Mouse (Mus musculus) CH12.LX (cell line): ENCODE measurements at regions not wholly inside any gene's neighbourhood (a gene's known extent, or its start where the extent isn't known, plus 50 kb on each side); places are given as distances from the start of the nearest gene placed in this dataset.

ENCODE experiments used
- DNase-seq: peaks from one replicate; pipeline ENCODE4 v3.0.0-alpha.2; 2013; ENCODE audit errors: extremely low read depth
- H3K27ac ChIP-seq: 2 replicates; pipeline ENCODE4 v1.5.1; 2012; ENCODE audit warnings: low read depth, mild to moderate bottlenecking, control low read depth, moderate library complexity; ENCODE audit not compliant: insufficient read depth
- H3K27me3 ChIP-seq: replicated peaks from 2 replicates; pipeline ENCODE3; 2012; ENCODE audit warnings: inconsistent platforms
- H3K36me3 ChIP-seq, 2 experiments: replicated peaks in 1 of 2; 2 replicates each; pipeline versions ENCODE3 to v1.6.1; 2012; ENCODE audit warnings: inconsistent platforms in 1 of 2, low read length in 1 of 2, mild to moderate bottlenecking in 1 of 2, mixed read lengths in 1 of 2, moderate library complexity in 1 of 2; ENCODE audit not compliant: control insufficient read depth in 1 of 2, insufficient read depth in 1 of 2
- H3K4me1 ChIP-seq, 2 experiments: 2 replicates each; pipeline ENCODE4 v1.6.1; 2012; ENCODE audit warnings: inconsistent platforms in 1 of 2, moderate library complexity in 1 of 2; ENCODE audit not compliant: insufficient read depth in 2 of 2, control insufficient read depth in 1 of 2
- H3K4me2 ChIP-seq: 2 replicates; pipeline ENCODE4 v1.6.1; 2012; ENCODE audit warnings: low read depth, mild to moderate bottlenecking, control low read depth; ENCODE audit not compliant: poor library complexity, insufficient read depth, severe bottlenecking
- H3K4me3 ChIP-seq, 3 experiments: fragments of 150-350 bp in 1 of 3; sonication (generic) in 1 of 3; replicated peaks in 1 of 3; 2 replicates each; pipeline versions ENCODE3 to v1.5.1; 2011 to 2012; ENCODE audit warnings: low read depth in 2 of 3, low read length in 2 of 3, mild to moderate bottlenecking in 2 of 3, moderate library complexity in 2 of 3, control low read depth in 1 of 3, improper control_type of control experiment in 1 of 3, inconsistent platforms in 1 of 3, mixed read lengths in 1 of 3; ENCODE audit not compliant: poor library complexity in 1 of 3
- H3K79me2 ChIP-seq: replicated peaks from 2 replicates; pipeline ENCODE4 v1.6.1; 2012; ENCODE audit warnings: mild to moderate bottlenecking, moderate library complexity; ENCODE audit not compliant: control insufficient read depth, poor library complexity, insufficient read depth, severe bottlenecking; ENCODE audit errors: extremely low read depth
- H3K9ac ChIP-seq: 2 replicates; pipeline ENCODE4 v1.6.1; 2012; ENCODE audit warnings: low read depth, mild to moderate bottlenecking, control low read depth, moderate library complexity; ENCODE audit not compliant: insufficient read depth
- H3K9me3 ChIP-seq: replicated peaks from 2 replicates; pipeline ENCODE3; 2012; ENCODE audit warnings: low read length, inconsistent platforms, mixed read lengths
- BHLHE40 ChIP-seq: IDR thresholded peaks from 2 replicates; pipeline ENCODE4 v1.6.1; 2011; ENCODE audit warnings: mild to moderate bottlenecking, low read depth, low read length, improper control_type of control experiment
- CHD1 ChIP-seq: IDR thresholded peaks from 2 replicates; pipeline ENCODE4 v1.6.1; 2012; ENCODE audit warnings: low read depth, low read length, improper control_type of control experiment, inconsistent platforms
- CHD2 ChIP-seq: IDR thresholded peaks from 2 replicates; pipeline ENCODE4 v1.6.1; 2011; ENCODE audit warnings: low read length, improper control_type of control experiment
- CTCF ChIP-seq, 2 experiments: IDR thresholded peaks in 1 of 2; conservative IDR thresholded peaks in 1 of 2; 2 replicates each; pipeline ENCODE4 v1.5.1; 2011 to 2012; ENCODE audit warnings: low read depth in 2 of 2, low read length in 2 of 2, improper control_type of control experiment in 1 of 2, inconsistent platforms in 1 of 2, mild to moderate bottlenecking in 1 of 2, moderate library complexity in 1 of 2
- JUN ChIP-seq: IDR thresholded peaks from 2 replicates; pipeline ENCODE4 v1.6.1; 2011; ENCODE audit warnings: low read depth, mild to moderate bottlenecking, low read length, improper control_type of control experiment, moderate library complexity; ENCODE audit not compliant: insufficient read depth
- KAT2A ChIP-seq: IDR thresholded peaks from 2 replicates; pipeline ENCODE4 v1.6.1; 2012; ENCODE audit warnings: low read length, improper control_type of control experiment, inconsistent platforms; ENCODE audit not compliant: insufficient replicate concordance
- MAZ ChIP-seq: IDR thresholded peaks from 2 replicates; pipeline ENCODE4 v1.6.1; 2012; ENCODE audit warnings: low read depth, mild to moderate bottlenecking, inconsistent platforms, low read length, improper control_type of control experiment, moderate library complexity
- MXI1 ChIP-seq: IDR thresholded peaks from 2 replicates; pipeline ENCODE4 v1.6.1; 2011; ENCODE audit warnings: mild to moderate bottlenecking, low read depth, low read length, improper control_type of control experiment
- SIN3A ChIP-seq: IDR thresholded peaks from 2 replicates; pipeline ENCODE4 v1.6.1; 2012; ENCODE audit warnings: low read length, improper control_type of control experiment, inconsistent platforms
- SMC3 ChIP-seq: IDR thresholded peaks from 2 replicates; pipeline ENCODE4 v1.6.1; 2011; ENCODE audit warnings: low read depth, low read length, improper control_type of control experiment
- ZKSCAN1 ChIP-seq: IDR thresholded peaks from 2 replicates; pipeline ENCODE4 v1.6.1; 2012; ENCODE audit warnings: low read depth, inconsistent platforms, low read length, improper control_type of control experiment, borderline replicate concordance
- ZNF384 ChIP-seq: IDR thresholded peaks from 2 replicates; pipeline ENCODE4 v1.6.1; 2012; ENCODE audit warnings: low read depth, low read length, improper control_type of control experiment, inconsistent platforms
- dilution Hi-C: fragments of 300-500 bp; cut with MboI; formaldehyde crosslinking; loops from 2 replicates; pipeline ENCODE4 v1.14.3; 2020; ENCODE audit warnings: low sequenced_read_pairs; ENCODE audit not compliant: extremely low pct_unique_long_range_greater_than_20kb, extremely low pct_ligation_motif_present
- in situ Hi-C: fragments of 300-500 bp; cut with MboI; formaldehyde crosslinking; loops from 3 replicates; pipeline ENCODE4 v1.14.3; 2019; ENCODE audit warnings: low sequenced_read_pairs, low pct_ligation_motif_present, low pct_unique_long_range_greater_than_20kb, mixed read lengths

GRCm38 (mm10) chr9:59097564-59097963 is 61.3 kb upstream of the Neo1 start:
- Histone ChIP-seq H3K36me3 (no peaks in the 10 kb centered on the region), H3K27ac (no peak overlapping the region)
- dilution Hi-C loops, result no loop called here
- TF ChIP-seq CHD1 (no peak), KAT2A (no peak), MXI1 (no peak)
- TF ChIP-seq, all 38 proteins: peak for 0
- in situ Hi-C loops, result no loop called here
- Histone ChIP-seq H3K79me2 (no peaks in the 10 kb centered on the region), H3K27me3 (no peaks in the 10 kb centered on the region), H3K4me3 (no peak overlapping the region), H3K4me2 (no peak overlapping the region), H3K9me3 (no peaks in the 10 kb centered on the region), H3K9ac (no peak overlapping the region), H3K4me1 (no peaks in the 10 kb centered on the region)
- no peak for DNase-seq

GRCm38 (mm10) chr9:59096551-59097268 is 60.5 kb upstream of the Neo1 start:
- dilution Hi-C loops (no loop called here), in situ Hi-C loops (no loop called here)
- no peak overlapping the region for H3K9ac ChIP-seq
- H3K27ac ChIP-seq, result no peak overlapping the region
- no peaks in the 10 kb centered on the region for H3K9me3 ChIP-seq
- H3K36me3 ChIP-seq, result no peaks in the 10 kb centered on the region
- no peak overlapping the region for H3K4me3 ChIP-seq
- DNase-seq, result no peak
- H3K27me3 ChIP-seq, result no peaks in the 10 kb centered on the region
- no peak for TF ChIP-seq CTCF (conservative IDR thresholded peaks at IDR 0.05 in 1 of 2, IDR thresholded peaks at IDR 0.05 in 1 of 2; ENCODE audit: low read depth in 2 of 2, low read length in 2 of 2)
- TF ChIP-seq BHLHE40, result no peak
- H3K4me2 ChIP-seq, result no peak overlapping the region
- H3K4me1 ChIP-seq, result no peaks in the 10 kb centered on the region
- no peaks in the 10 kb centered on the region for H3K79me2 ChIP-seq

- Histone ChIP-seq H3K27me3 (no peaks in the 10 kb centered on the region), H3K27ac (no peak overlapping the region), H3K9me3 (no peaks in the 10 kb centered on the region), H3K4me3 (no peak overlapping the region), H3K4me2 (no peak overlapping the region), H3K9ac (no peak overlapping the region), H3K36me3 (no peaks in the 10 kb centered on the region), H3K79me2 (no peaks in the 10 kb centered on the region), H3K4me1 (no peaks in the 10 kb centered on the region)
- in situ Hi-C loops (no loop called here), dilution Hi-C loops (no loop called here)
- TF ChIP-seq CHD2 (no peak), SIN3A (no peak), ZKSCAN1 (no peak), MAZ (no peak), JUN (no peak), ZNF384 (no peak), SMC3 (no peak), BHLHE40 (no peak)
- DNase-seq, result no peak
Observed at GRCm38 (mm10) chr9:59095626-59096025, 59.4 kb upstream of the Neo1 start.
